Mouse (Mus musculus) erythroid progenitor cell, adult 5-6 weeks (primary cell): ENCODE measurements around the gene Tradd. TPM values are rescaled to one million over a fixed set of nuclear protein-coding genes. Genes with fewer than 3 reads are reported as not detected.

Experiments
- ATAC-seq: replicated peaks from 2 replicates; pipeline ENCODE4 v1.8.0; 2016; ENCODE audit warnings: moderate number of reproducible peaks, mild to moderate bottlenecking, moderate TSS enrichment, inconsistent platforms; ENCODE audit not compliant: poor library complexity, low FRiP score, severe bottlenecking
- total RNA-seq, 2 experiments: library from RNA; stranded (forward) in 1 of 2; stranded (reverse) in 1 of 2; fragments of 150-400 nt in 1 of 2; fragments of 186-747, 209-891 nt in 1 of 2; gene quantifications; 2 replicates each; pipeline versions ENCODE4 v1.2.3 to v1.2.4; 2015 to 2017; ENCODE audit warnings: low replicate concordance in 2 of 2

Tradd gene
- total RNA-seq (2015; ENCODE audit: low replicate concordance): 5.8 and 6.7 TPM in 2 replicates
- total RNA-seq (2017; ENCODE audit: low replicate concordance): 2.7 TPM in 1 of 2 replicates, not detected in the other

DNA sequence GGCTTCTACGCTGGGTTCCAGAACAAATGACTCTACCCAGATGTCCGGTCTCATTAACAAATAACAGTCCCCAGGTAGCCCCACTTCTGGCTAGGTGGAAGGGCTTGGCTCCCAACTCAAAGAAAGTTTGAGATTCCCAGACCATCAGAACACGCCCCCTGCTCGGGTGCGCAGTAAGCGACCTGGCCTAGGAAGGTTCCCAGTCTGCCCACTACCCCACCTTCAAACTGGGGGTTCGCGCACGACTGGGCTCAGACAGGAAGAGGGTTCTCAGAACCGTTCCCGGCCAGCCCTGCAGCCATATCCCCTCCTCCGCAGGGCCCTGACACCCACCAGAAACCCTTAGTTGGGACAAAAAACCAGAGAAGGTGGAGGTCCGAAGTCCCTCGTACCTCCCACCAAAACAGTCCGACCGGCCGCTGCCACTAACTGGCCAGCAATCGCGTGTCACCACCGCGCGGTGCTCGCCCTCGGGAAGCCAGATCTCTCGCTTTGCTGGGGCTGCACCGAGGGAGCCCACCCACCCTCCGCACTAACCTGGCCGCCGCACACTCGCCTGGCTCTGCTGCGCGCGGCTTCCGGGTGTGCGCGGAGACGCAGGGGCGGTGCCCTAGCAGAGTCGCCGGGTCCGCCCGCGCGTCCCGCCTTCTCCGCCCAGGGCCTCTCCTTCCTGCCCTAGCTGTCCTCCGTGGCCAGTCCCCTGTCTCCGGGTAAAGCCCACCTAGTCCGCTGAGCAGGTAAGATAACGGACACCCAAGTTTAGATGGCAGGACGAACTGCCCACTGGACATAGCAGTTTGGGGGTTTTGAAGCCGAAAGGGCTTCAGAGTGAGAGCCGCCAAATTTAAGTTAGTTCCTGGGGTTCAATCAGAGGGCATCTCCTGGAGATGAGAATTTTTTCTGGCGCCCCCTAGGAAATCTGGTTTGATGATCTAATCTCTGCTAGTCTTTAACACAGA is at the start of gene Tradd, which contains the start of gene Fbxl8:
Tradd (minus strand) TSS at position 586 of the 959 bp plus-strand sequence.
Fbxl8 (plus strand) TSS at position 625 of the 959 bp plus-strand sequence.
- peak; percentile 97 for ATAC-seq

DNA sequence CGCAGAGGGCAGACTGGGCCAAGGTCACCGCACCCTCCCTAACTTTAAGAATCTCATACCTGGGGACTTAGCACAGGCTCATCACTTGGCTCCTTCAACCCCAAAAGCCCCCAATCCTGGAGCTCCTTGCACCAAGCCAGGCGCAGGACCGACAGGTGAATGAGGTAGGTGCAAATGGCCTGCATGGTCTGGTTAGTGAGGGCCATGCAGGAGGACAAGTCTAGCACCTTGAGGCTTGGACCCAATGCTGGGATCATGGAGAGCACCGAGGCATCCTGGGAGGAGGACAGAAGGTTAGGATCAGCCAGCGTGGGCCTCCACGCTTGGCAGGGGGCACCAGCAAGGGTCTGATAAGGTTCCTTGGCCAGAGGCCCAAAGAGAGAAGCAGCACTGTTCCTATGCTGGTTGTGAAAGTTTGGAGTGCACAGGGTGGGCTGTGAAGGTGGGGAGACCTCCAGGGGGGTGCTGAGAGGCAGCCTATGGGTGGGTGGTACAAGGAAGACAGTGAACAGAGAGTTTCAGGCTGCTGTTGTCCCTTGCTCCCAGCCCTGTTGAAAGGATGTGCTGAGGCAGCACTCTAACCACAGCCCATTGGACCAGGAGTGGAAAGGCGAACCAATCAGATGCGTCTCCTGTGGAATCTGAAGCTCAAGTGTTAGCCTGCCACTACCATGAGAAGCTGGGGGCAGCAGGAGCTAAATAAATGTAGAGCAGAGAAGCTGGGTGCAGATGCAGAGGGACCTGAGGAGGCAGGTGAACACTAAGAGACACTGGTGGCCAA is 49.4 kb upstream of the Tradd start:
- ATAC-seq: no peak

DNA sequence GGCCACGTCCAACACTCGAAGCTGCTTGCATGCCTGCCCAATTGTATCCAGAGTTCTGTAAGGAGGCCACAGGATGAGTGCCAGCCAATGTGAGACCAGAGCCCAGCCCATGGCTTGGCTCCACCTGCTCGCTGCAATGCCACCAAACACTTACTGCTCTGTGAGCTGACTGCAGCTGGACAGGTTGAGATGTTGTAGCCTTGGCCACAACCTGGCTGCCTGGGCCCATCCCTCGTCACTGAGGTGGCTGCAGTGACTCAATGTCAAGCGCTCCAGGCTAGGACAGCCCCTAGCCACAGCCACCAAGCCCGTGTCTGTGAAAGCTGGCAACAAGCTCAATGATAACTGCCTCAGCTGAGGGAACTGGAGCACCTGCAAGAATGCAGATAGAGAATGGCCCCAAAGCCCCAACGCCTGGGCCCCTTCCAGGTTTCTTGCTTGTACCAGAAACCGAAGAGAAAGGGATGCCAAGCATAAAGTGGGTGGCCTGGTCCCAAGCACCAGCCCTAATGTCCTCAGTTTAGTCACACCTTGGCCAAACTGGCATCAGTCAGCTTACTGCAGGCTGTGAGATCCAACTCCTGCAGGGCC is 48.6 kb upstream of the Tradd start:
- ATAC-seq: no peak

DNA sequence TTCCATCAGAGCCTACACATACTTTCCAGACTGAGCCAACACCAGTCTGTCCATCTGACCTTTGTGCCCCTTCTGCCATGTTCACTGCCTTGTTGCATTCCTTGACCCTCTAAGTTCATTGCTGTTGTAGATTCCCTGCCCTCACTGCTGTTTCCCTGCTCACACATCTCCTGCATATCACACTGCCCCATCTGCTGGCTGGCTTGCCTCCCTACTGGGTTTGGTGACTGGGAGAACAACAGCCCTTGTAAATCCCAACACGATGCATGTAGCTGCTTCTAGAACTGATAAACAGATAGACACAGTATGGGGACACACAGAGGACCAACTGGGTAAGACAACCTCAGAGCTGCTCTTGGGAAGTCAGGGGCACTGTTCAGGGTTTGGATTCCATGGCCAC is 47.3 kb upstream of the Tradd start:
- ATAC-seq: no peak; the same call in 1 of the 2 replicates

DNA sequence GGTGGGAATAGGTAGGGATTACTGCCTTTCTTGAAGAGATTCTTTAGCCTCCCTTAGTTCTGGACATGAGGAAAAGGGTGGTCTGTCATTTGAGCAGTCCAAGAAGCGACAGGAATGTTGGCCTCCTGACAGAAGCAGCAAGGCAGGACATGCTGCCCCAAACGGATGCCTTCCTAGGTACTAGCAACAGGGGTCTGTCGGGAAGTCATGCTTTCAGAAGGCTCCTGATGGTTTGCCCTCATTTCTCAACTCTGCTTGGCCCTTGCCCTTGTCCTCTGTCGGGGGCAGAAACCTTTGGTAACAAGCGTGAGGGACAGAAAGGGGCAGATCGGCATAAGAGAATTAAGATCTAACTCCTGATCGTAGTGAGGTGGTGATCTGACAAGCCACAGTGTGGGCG is 45.7 kb upstream of the Tradd start:
- ATAC-seq: no peak

DNA sequence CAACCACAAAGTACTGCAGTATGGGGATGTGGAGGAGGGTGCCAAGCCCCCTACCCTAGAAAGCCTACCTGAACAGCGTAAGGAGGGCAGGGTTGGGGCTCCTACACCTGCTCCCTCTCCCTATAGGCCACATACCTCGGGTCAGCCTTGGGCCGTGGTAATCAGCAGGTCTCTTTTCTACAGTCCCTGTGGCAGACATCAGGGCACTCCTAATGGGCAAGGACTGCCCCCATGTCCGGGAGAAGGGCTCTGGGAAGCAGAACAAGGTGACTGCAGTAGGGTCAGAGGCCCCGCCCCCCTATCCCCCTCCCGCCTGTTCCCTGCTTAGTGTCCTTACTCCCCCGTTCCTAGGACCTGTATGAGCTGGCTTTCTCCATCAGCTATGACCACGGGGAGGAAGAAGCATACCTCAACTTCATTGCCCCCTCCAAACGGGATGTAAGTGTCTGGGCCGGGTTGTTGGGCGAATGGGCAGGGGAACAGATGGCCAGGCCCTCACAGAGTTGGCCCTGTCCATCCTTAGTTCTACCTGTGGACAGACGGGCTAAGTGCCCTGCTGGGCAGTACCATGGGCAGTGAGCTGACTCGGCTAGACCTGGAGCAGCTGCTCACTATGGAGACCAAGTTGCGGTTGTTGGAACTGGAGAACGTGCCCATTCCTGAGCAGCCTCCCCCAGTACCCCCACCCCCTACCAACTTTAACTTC is 44.9 kb upstream of the Tradd start:
- no peak for ATAC-seq

DNA sequence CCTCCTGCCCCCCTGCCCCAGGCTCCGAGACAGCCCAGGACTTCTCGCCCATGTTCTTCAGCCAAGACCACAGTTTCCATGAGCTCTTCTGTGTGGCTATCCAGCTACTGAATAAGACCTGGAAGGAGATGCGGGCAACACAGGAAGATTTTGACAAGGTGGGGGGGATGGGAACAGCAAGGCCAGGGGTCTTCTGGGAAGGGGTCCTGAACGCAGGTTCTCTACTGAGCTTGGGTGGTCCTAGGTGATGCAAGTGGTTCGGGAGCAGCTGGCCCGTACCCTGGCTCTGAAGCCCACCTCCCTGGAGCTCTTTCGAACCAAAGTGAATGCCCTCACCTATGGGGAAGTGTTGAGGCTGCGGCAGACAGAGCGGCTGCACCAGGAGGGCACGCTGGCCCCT is 44.0 kb upstream of the Tradd start:
- ATAC-seq: no peak

DNA sequence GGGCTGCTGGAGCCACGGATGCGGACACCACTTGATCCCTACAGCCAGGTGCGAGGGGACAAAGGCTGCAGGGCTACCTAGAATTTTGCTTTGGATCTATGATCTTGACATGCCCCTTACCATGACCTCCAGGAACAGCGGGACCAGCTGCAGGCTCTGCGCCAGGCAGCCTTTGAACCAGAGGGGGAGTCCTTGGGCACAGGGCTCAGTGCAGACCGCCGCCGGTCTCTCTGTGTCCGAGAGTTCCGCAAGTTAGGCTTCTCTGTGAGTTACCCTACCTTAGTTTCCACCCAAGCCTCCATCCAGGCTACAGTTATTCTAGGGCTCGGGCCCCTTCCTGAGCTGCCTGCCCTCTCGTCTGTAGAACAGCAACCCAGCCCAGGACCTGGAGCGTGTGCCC is 43.3 kb upstream of the Tradd start:
- ATAC-seq: no peak

DNA sequence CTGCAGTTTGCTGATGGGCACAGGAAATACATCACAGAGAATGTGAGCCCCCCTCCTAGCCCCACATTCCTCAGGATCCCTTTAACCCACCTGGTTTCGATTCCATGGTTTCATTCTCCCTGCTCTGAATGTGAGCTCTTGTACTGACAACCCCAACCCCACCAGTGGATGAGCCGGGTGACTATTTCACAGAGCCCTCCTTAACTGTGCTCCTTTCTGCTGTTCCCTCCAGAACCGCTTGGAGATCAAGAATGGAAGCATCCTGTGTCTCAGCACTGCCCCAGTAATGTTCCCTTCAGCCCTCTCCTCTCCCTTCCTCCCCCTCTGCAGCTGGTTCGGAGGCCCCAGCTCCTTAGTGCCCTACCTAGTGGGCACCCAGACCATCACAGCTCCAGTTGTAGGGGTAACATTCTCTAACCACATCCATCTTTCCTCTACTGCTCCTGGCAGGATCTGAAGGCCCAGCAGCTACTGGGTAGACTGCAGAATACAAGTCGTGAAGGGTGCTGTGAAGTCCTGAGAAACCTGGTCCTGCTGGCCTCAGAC is 41.8 kb upstream of the Tradd start:
- no peak for ATAC-seq

DNA sequence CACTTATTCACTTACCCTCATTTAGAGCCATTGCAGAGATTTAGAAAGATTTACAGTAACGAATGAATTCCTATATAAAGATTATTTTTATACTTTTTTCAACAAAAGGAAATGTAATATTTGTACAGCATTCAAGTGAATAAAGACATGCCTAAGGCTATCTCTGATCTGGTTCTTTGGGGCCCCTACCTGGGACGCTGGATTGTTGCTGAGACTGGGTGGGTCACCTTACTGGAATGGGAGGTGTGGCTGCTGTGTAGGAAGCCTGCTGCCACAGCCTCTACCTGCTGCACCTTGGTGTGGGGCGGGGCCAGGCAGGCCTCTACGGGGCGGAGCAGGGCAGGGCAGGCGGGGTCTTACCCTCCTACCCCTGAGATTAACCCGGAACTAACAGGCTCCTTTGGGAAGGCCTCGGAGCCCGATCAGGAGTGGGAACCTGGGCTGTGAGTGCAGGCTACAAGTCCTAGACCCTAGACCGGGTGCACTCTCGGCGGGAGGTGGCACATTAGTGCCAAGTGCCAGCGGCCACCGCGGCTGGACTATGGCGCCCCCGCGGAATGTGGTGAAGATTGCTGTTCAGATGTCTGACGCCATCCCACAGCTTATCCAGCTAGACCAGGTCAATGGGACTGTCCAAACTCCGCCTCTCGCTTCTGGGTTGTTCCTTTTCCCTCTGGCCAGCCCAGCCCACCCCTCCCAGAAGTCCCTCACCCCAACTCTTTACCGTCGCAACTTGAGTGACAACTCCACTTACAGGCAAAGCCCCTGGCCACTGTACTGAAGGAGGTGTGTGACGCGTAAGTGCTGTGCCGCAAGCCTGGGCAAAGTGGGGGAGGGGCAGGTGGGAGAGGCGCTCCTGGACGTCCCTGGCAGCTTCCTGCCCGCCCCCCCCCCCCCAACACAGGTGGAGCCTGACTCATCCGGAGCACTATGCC is 41.1 kb upstream of the Tradd start, which contains the start of gene Elmo3:
Elmo3 (plus strand) TSS at position 391 of the 935 bp plus-strand sequence.
- ATAC-seq: peak; percentile 62

DNA sequence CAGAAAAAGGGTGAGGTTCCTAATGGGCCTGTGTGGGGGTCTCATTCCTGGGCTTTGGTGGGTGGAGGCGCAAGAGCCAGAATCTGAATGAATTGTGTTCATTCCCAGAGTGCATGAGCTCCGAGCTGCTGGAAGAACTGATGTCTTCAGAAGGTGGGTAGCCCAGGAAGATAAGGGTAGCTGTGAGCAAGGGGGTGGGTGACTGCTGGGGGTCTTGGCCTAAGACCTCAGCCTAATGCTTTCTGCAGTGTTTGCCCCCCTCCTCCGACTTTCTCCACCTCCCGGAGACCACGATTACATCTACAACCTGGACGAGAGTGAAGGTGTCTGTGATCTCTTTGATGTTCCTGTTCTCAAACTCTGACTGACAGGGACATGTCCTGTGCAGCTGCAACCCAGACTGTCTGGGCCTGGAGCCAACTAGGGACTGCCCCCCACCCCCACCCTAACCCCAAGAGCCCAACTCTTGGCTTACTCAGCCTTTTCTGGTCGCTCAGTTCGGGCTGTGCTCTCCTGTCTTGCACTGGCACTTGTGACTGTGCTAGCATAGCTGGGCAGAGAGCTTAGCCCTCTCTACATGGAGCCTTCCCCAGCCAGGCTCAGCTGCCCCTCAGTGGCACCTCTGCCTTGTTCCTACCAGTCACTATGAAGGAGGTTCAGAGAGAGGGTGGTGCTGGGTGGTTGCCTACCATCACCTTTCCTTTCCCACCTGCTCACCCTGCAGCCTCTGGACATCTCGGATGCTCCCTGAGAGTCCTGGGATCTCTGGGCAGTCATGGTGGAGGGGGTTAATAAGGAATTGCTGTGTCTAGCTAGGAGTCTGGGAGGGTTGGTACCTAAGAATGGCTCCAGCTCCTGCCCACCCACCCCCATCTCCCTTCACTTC is 40.2 kb upstream of the Tradd start:
- peak; percentile 7; the same call in 1 of the 2 replicates for ATAC-seq

DNA sequence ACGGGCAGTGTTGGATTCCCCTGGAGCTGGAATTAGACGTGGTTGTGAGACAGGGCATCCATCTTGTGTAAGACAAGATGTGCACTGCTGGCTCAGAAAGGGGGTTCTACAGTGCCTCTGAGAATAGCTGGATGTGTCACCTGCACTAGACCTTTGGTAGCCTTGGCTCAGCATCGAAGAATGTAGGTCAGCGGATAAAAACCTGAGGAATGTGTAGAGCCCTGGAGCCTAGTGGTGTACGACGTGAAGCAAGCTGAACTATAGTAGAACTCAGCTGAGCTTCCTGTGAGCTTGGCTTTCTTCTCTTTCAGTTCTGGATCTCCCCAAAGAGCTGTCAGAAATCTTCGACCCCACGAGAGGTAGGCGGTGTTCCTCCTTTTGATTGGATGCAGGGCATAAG is 39.5 kb upstream of the Tradd start:
- ATAC-seq: no peak

DNA sequence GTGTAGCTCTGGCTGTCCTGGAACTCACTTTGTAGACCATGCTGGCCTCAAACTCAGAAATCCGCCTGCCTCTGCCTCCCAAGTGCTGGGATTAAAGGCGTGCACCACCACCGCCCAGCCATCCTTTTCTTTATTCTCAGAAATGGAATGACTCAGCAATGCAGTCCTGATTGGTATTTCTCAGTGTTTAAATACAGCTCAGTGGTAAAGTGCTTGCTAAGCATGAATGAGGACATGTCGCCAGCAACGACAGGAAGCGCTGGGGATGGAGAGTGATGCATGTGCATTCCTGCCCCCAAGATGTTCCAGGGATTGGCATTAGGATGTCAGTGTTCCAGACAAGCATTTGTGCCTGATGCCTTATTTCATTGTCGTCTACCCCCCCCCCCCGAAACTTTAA is 39.0 kb upstream of the Tradd start:
- ATAC-seq: no peak

DNA sequence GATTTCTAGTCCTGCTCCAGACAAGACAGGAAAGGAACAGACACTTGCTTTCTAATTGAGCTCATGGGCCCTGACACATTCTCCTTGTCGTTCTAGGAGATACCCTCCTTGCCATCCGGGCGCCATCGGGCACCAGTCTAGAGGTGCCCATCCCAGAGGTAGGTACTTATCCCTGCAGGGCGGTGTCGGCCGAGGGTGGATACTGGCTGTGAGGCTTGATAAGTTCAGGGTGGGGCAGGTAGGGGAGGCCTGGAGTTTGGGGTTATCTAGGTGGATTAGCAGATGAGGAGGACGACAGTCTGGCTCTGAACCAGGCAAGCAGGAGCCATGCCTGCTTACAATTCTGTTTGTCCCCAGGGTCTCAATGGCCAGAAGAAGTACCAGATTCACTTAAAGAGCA is 35.6 kb upstream of the Tradd start:
- peak; percentile 79 for ATAC-seq

DNA sequence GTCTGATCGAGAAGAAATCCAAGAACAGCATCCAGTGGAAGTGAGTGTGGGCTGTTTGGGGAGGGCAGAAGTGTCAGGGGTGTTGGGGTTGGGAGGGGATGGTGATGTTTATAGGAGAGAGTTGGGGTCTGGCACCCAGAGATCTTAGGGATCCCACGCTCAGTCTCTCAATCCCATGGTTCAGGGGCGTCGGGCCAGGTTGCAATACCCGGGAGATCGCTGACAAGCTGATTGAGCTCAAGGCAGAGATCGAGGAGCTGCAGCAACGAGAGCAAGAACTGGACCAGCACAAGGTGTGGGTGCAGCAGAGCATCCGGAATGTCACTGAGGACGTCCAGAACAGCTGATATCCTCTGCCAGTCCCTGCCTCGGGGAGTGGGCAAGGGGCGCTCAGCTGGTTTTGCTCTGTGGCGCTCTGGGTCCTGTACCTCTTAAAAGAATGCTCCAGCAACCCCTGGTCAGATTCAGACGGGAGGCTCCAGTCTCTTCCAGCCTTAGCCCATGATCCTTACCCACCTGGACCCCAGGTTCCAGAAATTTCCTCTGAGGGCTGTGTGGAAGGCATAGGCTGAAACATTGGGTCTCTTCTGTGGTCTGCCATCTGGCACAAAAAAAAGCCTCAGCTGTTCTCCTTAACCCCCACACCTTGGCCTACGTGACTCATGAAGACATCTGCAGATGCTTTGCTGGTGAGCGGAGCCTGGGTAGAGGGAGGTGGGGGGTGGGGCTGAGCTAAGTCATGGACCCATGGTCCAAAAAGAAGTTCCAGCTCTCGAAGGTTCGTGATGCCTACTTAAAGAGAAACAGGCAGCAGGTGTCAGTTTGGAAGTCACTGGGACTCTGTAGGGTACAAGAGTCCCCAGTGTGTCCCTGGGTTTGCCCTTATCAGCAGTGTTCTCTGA is 34.2 kb upstream of the Tradd start:
- 0 out of 2 replicates have a peak, but pooled peaks have one; percentile 17 for ATAC-seq

DNA sequence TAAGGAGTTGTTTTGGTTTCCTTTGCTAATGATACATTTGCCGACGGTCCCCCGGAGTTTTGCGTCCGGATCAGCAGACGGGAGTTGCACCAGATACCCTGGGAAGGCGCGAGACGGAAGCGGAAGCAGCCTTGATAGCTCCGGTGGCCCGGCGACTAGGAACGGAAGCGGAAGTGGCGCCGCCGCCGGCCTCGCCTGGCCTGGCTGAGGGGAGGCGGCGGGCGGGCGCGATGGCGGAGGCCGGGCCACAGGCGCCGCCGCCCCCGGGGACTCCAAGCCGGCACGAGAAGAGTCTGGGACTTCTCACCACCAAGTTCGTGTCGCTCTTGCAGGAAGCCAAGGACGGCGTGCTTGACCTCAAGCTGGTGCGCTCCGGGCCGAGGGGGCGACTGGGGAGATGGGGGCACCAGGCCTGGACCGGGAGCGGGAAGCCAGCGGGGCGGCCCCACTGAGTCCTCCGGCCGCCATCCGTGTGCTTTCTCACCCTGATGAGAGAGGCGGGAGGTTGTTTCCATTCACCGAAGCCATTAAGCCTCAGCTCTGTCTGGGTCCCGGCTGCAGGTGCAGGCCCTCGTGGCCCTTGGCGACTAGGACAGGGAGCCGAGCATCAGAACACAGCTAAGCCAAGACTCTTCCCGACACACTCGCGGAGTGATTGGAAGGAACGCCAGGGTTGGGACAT is 33.2 kb upstream of the Tradd start, which contains the start of gene E2f4:
E2f4 (plus strand) TSS at position 153 of the 682 bp plus-strand sequence.
- ATAC-seq: peak; percentile 77
